Mouse (Mus musculus) myocyte (in vitro differentiated cells): ENCODE data around the gene Pde7b. TPM values are rescaled to one million over a fixed set of nuclear protein-coding genes. Genes with fewer than 3 reads are reported as not detected.

Experiments
- H3K27me3 ChIP-seq: one replicate; pipeline ENCODE4 v1.6.1; 2011; ENCODE audit not compliant: control insufficient read depth, insufficient read depth, insufficient read length
- H3K36me3 ChIP-seq: one replicate; pipeline ENCODE4 v1.6.1; 2011; ENCODE audit not compliant: control insufficient read depth, insufficient read depth
- H3K4me2 ChIP-seq: one replicate; pipeline ENCODE4 v1.6.1; 2011; ENCODE audit warnings: low read depth, control low read depth
- H3K4me3 ChIP-seq: one replicate; pipeline ENCODE4 v1.5.1; 2011; ENCODE audit warnings: mild to moderate bottlenecking, control low read depth, moderate library complexity
- H3K79me2 ChIP-seq: one replicate; pipeline ENCODE4 v1.6.1; 2011; ENCODE audit not compliant: control insufficient read depth, insufficient read depth
- H3ac ChIP-seq: one replicate; pipeline ENCODE4 v1.6.1; 2011; ENCODE audit not compliant: control insufficient read depth, insufficient read length
- CEBPB ChIP-seq: IDR thresholded peaks from 2 replicates; pipeline ENCODE4 v1.6.1; 2011; ENCODE audit warnings: mild to moderate bottlenecking, moderate library complexity; ENCODE audit not compliant: poor library complexity, insufficient read depth, severe bottlenecking
- E2F4 ChIP-seq: IDR thresholded peaks from one replicate; pipeline ENCODE4 v1.6.1; 2011; ENCODE audit warnings: mild to moderate bottlenecking, control low read depth, moderate library complexity; ENCODE audit not compliant: insufficient read depth
- MAX ChIP-seq: IDR thresholded peaks from one replicate; pipeline ENCODE4 v1.6.1; 2011; ENCODE audit warnings: low read depth, mild to moderate bottlenecking, control low read depth
- MYOD1 ChIP-seq, 3 experiments: IDR thresholded peaks; one replicate each; pipeline ENCODE4 v1.6.1; 2011; ENCODE audit warnings: control low read depth in 2 of 3, low read depth in 2 of 3, mild to moderate bottlenecking in 2 of 3, moderate library complexity in 1 of 3; ENCODE audit not compliant: insufficient read length in 2 of 3, control insufficient read depth in 1 of 3
- MYOG ChIP-seq, 3 experiments: IDR thresholded peaks; one replicate each; pipeline ENCODE4 v1.6.1; 2011; ENCODE audit warnings: control low read depth in 2 of 3, low read depth in 2 of 3, mild to moderate bottlenecking in 2 of 3; ENCODE audit not compliant: insufficient read length in 2 of 3, control insufficient read depth in 1 of 3, insufficient read depth in 1 of 3
- POLR2A ChIP-seq: IDR thresholded peaks from one replicate; pipeline ENCODE4 v1.6.1; 2011; ENCODE audit warnings: low read depth, mild to moderate bottlenecking, control low read depth, moderate library complexity; ENCODE audit not compliant: insufficient read length
- POLR2AphosphoS2 ChIP-seq: IDR thresholded peaks from one replicate; pipeline ENCODE4 v1.6.1; 2011; ENCODE audit warnings: low read depth, control low read depth; ENCODE audit not compliant: insufficient read length
- REST ChIP-seq: IDR thresholded peaks from one replicate; pipeline ENCODE4 v1.6.1; 2011; ENCODE audit warnings: mild to moderate bottlenecking, control low read depth, moderate library complexity; ENCODE audit not compliant: insufficient read depth, insufficient read length
- SRF ChIP-seq: IDR thresholded peaks from one replicate; pipeline ENCODE4 v1.6.1; 2011; ENCODE audit warnings: low read depth; ENCODE audit not compliant: control insufficient read depth, insufficient read length
- TCF12 ChIP-seq: IDR thresholded peaks from one replicate; pipeline ENCODE4 v1.6.1; 2011; ENCODE audit warnings: mild to moderate bottlenecking, control low read depth; ENCODE audit not compliant: poor library complexity, insufficient read depth, severe bottlenecking
- TCF3 ChIP-seq: IDR thresholded peaks from one replicate; pipeline ENCODE4 v1.6.1; 2011; ENCODE audit warnings: low read depth, control low read depth; ENCODE audit not compliant: insufficient read length
- USF1 ChIP-seq: IDR thresholded peaks from one replicate; pipeline ENCODE4 v1.6.1; 2011; ENCODE audit warnings: low read depth, mild to moderate bottlenecking, control low read depth, moderate library complexity
- polyA plus RNA-seq: library from polyadenylated mRNA; unstranded; fragments of >200 nt; fragmentation: generic; extraction: Trizol; gene quantifications from one replicate; pipeline ENCODE4 v1.2.1, GENCODE M21; 2012; ENCODE audit warnings: missing spikeins

Gene Pde7b
- polyA plus RNA-seq, 1 experiment, result 0.16 TPM

- Histone ChIP-seq H3K27me3 (no peaks in the 10 kb centered on the region), H3K4me2 (no peak overlapping the region), H3K4me3 (no peak overlapping the region), H3K36me3 (no peaks in the 10 kb centered on the region), H3ac (no peak overlapping the region), H3K79me2 (no peaks in the 10 kb centered on the region)
- TF ChIP-seq USF1 (no peak), MYOD1 (IDR thresholded peaks at IDR 0.05; ENCODE audit: control insufficient read depth in 1 of 3, insufficient read length in 2 of 3, low read depth in 2 of 3) (no peak), REST (no peak), SRF (no peak), MAX (no peak), TCF12 (no peak), E2F4 (no peak), POLR2A (no peak), POLR2AphosphoS2 (no peak), TCF3 (no peak), CEBPB (no peak), MYOG (IDR thresholded peaks at IDR 0.05; ENCODE audit: control insufficient read depth in 1 of 3, insufficient read depth in 1 of 3, insufficient read length in 2 of 3, low read depth in 2 of 3) (no peak)
These were observed 342.0 kb downstream of the Pde7b start for GRCm38 (mm10) chr10:20382807-20383419.

- Histone ChIP-seq H3K4me2 (no peak overlapping the region), H3K79me2 (no peaks in the 10 kb centered on the region), H3K36me3 (no peaks in the 10 kb centered on the region), H3K4me3 (no peak overlapping the region), H3K27me3 (no peaks in the 10 kb centered on the region), H3ac (no peak overlapping the region)
- TF ChIP-seq USF1 (no peak), SRF (no peak), POLR2AphosphoS2 (no peak), TCF3 (no peak), CEBPB (no peak)
These were observed 343.5 kb downstream of the Pde7b start for GRCm38 (mm10) chr10:20381352-20381751.

DNA sequence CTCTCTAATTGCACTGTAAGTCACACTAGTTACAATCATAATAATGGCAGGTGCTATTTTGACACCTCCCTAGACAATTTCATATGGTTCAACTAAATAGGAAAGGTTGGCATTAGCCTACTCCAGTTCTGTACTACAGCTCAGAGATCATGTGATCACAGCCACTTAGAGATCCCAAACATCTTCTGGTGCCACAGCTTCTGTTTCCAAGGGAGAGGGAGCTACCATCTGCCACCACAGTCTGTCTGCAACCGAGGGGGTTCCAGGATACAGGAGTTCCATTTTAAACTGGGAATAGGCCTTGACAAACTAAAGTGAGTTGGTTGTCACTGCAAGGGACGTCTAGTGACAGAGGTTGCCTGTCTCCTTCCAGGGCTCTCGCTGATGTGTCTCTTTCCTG lies 344.1 kb downstream of the Pde7b start:
- no peak overlapping the region for H3ac ChIP-seq
- no peak overlapping the region for H3K4me3 ChIP-seq
- no peak overlapping the region for H3K4me2 ChIP-seq
- H3K79me2 ChIP-seq, result no peaks in the 10 kb centered on the region
- no peaks in the 10 kb centered on the region for H3K36me3 ChIP-seq
- TF ChIP-seq SRF (no peak), MAX (no peak), MYOG (IDR thresholded peaks at IDR 0.05; ENCODE audit: control insufficient read depth in 1 of 3, insufficient read depth in 1 of 3, insufficient read length in 2 of 3, low read depth in 2 of 3) (no peak), USF1 (no peak), POLR2AphosphoS2 (no peak), POLR2A (no peak), CEBPB (no peak), TCF3 (no peak)
- no peaks in the 10 kb centered on the region for H3K27me3 ChIP-seq

DNA sequence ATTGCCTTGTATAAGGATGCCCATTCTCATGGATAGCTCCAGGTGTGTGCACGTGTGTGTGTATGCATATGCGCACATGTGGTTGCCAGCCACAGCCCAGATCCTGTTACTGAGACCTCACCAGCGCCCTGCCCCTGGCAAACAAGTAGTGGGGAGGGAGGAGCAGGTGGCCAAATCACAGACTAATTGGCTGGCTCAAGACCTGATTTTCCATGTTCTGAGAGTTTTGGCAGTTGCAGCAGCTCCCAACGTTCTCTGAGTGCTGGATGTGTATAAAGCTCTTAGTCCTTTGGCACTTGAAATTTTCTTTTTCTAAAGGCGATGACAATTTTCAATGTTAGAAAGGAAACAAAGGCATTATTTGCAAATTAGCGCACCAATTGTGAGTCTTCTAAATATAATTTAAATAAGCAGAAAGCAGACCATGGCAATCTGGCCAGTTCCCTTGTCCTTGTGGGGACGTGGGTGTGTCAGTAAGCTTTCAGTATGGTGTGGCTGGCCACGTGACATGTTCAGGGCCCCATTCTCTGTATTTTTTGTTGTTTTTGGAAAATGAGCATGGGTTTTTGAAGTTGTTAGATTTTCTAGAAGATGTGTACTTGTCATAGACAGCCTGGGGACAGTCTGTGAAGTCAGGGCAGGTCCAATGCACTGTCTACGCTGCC lies 345.7 kb downstream of the Pde7b start:
- H3ac ChIP-seq, result no peak overlapping the region
- no peak overlapping the region for H3K4me2 ChIP-seq
- H3K79me2 ChIP-seq, result no peaks in the 10 kb centered on the region
- H3K4me3 ChIP-seq, result no peak overlapping the region
- no peaks in the 10 kb centered on the region for H3K27me3 ChIP-seq
- TF ChIP-seq MYOD1 (IDR thresholded peaks at IDR 0.05; ENCODE audit: control insufficient read depth in 1 of 3, insufficient read length in 2 of 3, low read depth in 2 of 3) (no peak), MYOG (IDR thresholded peaks at IDR 0.05; ENCODE audit: control insufficient read depth in 1 of 3, insufficient read depth in 1 of 3, insufficient read length in 2 of 3, low read depth in 2 of 3) (no peak)
- H3K36me3 ChIP-seq, result no peaks in the 10 kb centered on the region

GRCm38 (mm10) chr10:20377621-20378020 lies 347.3 kb downstream of the Pde7b start:
- no peak overlapping the region for H3ac ChIP-seq
- TF ChIP-seq USF1 (no peak), MAX (no peak), REST (no peak)
- no peak overlapping the region for H3K4me3 ChIP-seq
- H3K27me3 ChIP-seq, result no peaks in the 10 kb centered on the region
- no peaks in the 10 kb centered on the region for H3K36me3 ChIP-seq
- no peak overlapping the region for H3K4me2 ChIP-seq
- no peaks in the 10 kb centered on the region for H3K79me2 ChIP-seq

DNA sequence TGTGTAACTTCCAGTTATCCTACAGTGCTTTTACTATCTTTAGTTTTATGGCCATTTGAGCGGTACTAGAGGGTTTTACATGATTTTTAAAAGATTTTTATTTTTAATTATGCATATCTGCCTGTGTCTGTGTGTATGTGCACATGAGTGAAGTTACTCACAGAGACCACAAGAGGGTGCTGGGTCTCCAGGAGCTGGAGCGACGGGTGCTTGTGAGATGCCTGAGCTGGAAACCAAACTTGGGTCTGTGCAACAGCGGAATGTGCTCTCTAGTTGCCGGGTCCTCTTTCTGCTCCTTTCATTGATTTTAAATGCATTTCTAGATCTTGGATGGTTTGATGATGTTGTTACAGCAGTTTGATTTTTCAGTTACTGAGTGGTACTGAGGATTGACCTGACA lies 352.8 kb downstream of the Pde7b start:
- Histone ChIP-seq H3K4me2 (no peak overlapping the region), H3K79me2 (no peaks in the 10 kb centered on the region), H3K27me3 (no peaks in the 10 kb centered on the region), H3ac (no peak overlapping the region), H3K36me3 (no peaks in the 10 kb centered on the region), H3K4me3 (no peak overlapping the region)
- TF ChIP-seq E2F4, result no peak
- no peak for TF ChIP-seq POLR2A
- TF ChIP-seq POLR2AphosphoS2, result no peak
- no peak for TF ChIP-seq REST
- TF ChIP-seq TCF12, result no peak
